Comparison of ENCODE assay signal across 8 mouse cellular contexts in genomic region chr13:62623577-62624276, GRCm38 (mm10). TPM values are rescaled to one million over a fixed set of nuclear protein-coding genes. Genes with fewer than 3 reads are reported as not detected.
A peak's percentile ranks its signal among the peaks of the same experiment; 100 is the strongest.
DNase-seq lines count a peak whose midpoint lies in the region; ATAC-seq lines count a peak whose summit lies in the region.
"Not testable (repeated sequence)": the region's sequence is repeated elsewhere in the genome, so short reads cannot be mapped to it uniquely, and the experiment has no call there.

6720489N17Rik (minus strand) TSS chr13:62624182.

- not testable (repeated sequence) for H3K36me3 ChIP-seq in embryonic facial prominence, embryonic 13.5 days; limb, embryonic 10.5 days; midbrain, embryonic 12.5 days

- peak; percentile 50 for DNase-seq in 3134 (ENCODE audit: extremely low read depth, insufficient read length, low spot score)
- peak; percentile 19 to 55 for DNase-seq in adrenal gland, postnatal 4 days (ENCODE audit: low spot score in 2 of 2)
- peak; percentile 99 for DNase-seq in heart, adult 11 months
- peak; percentile 81 for DNase-seq in kidney, adult 11 months
- DNase-seq in limb, embryonic 10.5 days (ENCODE audit: low spot score) = peak; percentile 77
- peak; percentile 54 for DNase-seq in skeletal muscle tissue, adult 2 months (ENCODE audit: low read depth, low spot score)

- H3K4me1 ChIP-seq in embryonic facial prominence, embryonic 13.5 days; limb, embryonic 10.5 days; midbrain, embryonic 12.5 days: not testable (repeated sequence)

- peak within 1 kb of the TSS; percentile 52 for H3K4me3 ChIP-seq in embryonic facial prominence, embryonic 13.5 days
- peak within 1 kb of the TSS; percentile 53 for H3K4me3 ChIP-seq in limb, embryonic 10.5 days
- peak within 1 kb of the TSS; percentile 49 for H3K4me3 ChIP-seq in midbrain, embryonic 12.5 days

- WGBS in embryonic facial prominence, embryonic 13.5 days = under 1% methylated on average over 15 of the region's 15 CpGs
- WGBS in limb, embryonic 10.5 days = under 1% methylated on average over 15 of the region's 15 CpGs
- WGBS in midbrain, embryonic 12.5 days = 2% methylated on average over 15 of the region's 15 CpGs

- H3K4me2 ChIP-seq in embryonic facial prominence, embryonic 13.5 days = peak within 1 kb of the TSS; percentile 59
- peak within 1 kb of the TSS; percentile 49 for H3K4me2 ChIP-seq in midbrain, embryonic 12.5 days (replicated peaks)

- ATAC-seq in embryonic facial prominence, embryonic 13.5 days (ENCODE audit: insufficient number of reproducible peaks, insufficient read depth, low FRiP score, low TSS enrichment, low read depth) = peak; percentile 98
- ATAC-seq in midbrain, embryonic 12.5 days (ENCODE audit: low FRiP score, low read depth) = peak; percentile 100

- H3K27ac ChIP-seq in embryonic facial prominence, embryonic 13.5 days = peak within 1 kb of the TSS; percentile 60; the same call in 1 of the 2 replicates
- H3K27ac ChIP-seq in limb, embryonic 10.5 days = peak within 1 kb of the TSS; percentile 77
- not testable (repeated sequence) for H3K27ac ChIP-seq in midbrain, embryonic 12.5 days (replicated peaks)

- H3K9me3 ChIP-seq in embryonic facial prominence, embryonic 13.5 days; limb, embryonic 10.5 days (replicated peaks); midbrain, embryonic 12.5 days: not testable (repeated sequence)

- not testable (repeated sequence) for H3K27me3 ChIP-seq in embryonic facial prominence, embryonic 13.5 days; limb, embryonic 10.5 days (ENCODE audit: low read depth, poor library complexity, severe bottlenecking); midbrain, embryonic 12.5 days

- H3K9ac ChIP-seq in embryonic facial prominence, embryonic 13.5 days = peak within 1 kb of the TSS; percentile 73
- H3K9ac ChIP-seq in midbrain, embryonic 12.5 days (replicated peaks) = peak within 1 kb of the TSS; percentile 50

RNA-seq across cellular contexts. Expression of gene 6720489N17Rik, which starts in this region (rescaled TPM):
- 1 to 10 TPM; 3.2 to 4.1 TPM for total RNA-seq in adrenal gland, postnatal 4 days (2021)
- polyA plus RNA-seq in embryonic facial prominence, embryonic 13.5 days (2015; fragmentation: Nextera tagmentation; extraction: Ambion mirVana) = 13.7 and 14.8 TPM in 2 replicates
- polyA plus RNA-seq in limb, embryonic 10.5 days (2016; fragmentation: Nextera tagmentation; extraction: Ambion mirVana) = 12.6 and 18.5 TPM in 2 replicates
- polyA plus RNA-seq in midbrain, embryonic 12.5 days (2016; fragmentation: Nextera tagmentation; extraction: Ambion mirVana) = 12.2 TPM in 2 replicates

Comparison
In these comparisons a context has a peak if more than half of its experiments do, and no peak if none do; other contexts are left out.
1. DNase-seq: peak in every context shown above with its lines; median percentile 99 in heart, adult 11 months; 81 in kidney, adult 11 months; 77 in limb, embryonic 10.5 days; 54 in skeletal muscle tissue, adult 2 months; 50 in 3134; 37 in adrenal gland, postnatal 4 days.